Mouse (Mus musculus): ENCODE data around the gene D630045J12Rik.

DNA sequence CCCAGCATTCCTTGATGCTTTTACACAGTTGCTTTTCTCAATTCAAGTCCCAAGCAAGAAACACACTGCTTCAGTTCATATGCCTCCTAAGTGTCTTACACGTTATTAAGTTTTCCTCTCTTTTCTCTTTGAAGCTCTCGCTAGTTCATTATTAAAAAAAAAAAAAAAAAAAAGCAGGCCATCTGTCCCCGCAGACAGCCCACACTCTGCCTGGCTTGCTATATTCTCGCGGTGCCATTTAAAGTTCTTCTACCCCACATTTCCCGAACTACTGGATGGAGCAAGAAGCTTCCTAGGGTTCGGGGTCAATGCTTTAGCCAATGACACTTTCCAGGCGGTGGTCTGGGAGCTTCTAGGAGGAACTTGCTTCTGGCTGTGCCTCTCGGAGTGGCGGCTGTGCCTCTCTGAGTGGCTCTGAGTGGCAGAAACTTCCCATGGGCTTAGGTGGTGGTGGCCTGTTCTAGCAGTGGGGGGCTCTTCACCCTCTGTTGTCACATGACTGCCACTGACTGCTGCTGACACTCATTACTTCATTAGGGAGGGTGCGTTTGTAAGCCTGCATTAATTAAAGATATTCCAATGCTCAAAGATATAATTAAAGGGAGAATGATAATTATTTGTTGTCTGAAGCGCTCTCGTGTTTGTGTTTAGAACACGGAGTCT lies 38.2 kb downstream of the D630045J12Rik start:
- no peak for TF ChIP-seq MAFK (IDR thresholded peaks at IDR 0.05; ENCODE audit: insufficient read depth, low read depth, low read length)
- no peak for TF ChIP-seq ZC3H11A (IDR thresholded peaks at IDR 0.05; ENCODE audit: borderline replicate concordance, low read depth, low read length)
- TF ChIP-seq CHD2 (IDR thresholded peaks at IDR 0.05; ENCODE audit: low read depth, low read length): no peak

All from ES-E14 (cell line).